16 mouse cellular contexts compared by ENCODE assay signal in the genomic region with DNA sequence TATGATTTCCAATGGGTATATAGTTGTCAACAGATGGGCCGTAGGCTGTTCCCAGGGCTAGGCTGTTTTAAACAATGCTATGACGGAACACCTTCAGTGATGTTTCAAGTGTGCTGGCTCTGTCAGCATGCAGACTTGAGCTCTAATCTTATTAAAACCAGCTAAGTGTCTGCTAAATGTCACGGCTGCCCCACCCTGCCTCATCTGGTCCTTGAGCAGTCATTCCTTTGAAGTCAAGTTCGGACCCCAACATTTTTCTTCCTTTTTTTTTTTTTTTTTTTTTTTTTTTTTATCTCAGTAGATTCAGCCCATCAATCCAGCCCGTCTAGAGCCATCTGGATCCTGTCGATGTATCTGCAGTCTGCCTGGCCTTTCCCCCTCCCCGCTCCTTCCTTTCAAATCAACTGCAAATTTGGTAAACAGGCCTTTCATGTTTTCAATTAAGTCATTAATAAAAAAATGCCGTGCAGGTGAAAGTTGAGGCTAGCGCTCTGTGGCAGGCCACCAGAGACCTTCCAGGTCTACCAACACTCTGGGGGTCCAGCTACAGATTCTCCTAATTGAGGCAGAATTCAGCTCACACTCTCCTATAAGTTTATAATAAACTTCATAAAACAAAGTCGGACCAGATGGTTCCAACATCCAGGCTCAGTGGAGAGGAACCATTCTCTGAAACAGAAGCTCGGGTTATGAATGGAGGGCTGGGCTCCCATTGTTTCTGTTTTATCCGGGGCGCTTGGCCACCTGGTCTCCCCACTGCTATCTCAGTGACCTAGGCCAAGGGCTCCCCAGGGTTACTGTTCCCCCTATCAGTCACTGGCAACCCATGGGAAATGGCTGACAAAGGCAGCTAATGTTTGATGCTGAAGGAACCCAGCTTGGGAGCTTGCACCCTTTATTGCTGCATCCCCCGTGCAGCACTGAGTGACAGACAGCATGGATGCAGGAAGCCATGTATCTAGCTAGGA. TPM values are rescaled to one million over a fixed set of nuclear protein-coding genes. Genes with fewer than 3 reads are reported as not detected.
A peak's percentile ranks its signal among the peaks of the same experiment; 100 is the strongest.
DNase-seq lines count a peak whose midpoint lies in the region; ATAC-seq and TF ChIP-seq lines count a peak whose summit lies in the region.
"Had no signal": no experiment of that assay in that cellular context is flagged by ENCODE, and none has a peak within 500 bp of the region (broad histone marks: within the 10 kb centered on the region; RNA-seq: fewer than 3 reads in every experiment).

No protein-coding gene starts in this region.

- no peak overlapping the region for H3K27ac ChIP-seq in midbrain, embryonic 12.5 days (replicated peaks)
- no peak overlapping the region for H3K27ac ChIP-seq in midbrain, postnatal 0 days (ENCODE audit: low read depth, low read length)
- H3K27ac ChIP-seq in hindbrain, postnatal 0 days, result 0 out of 2 replicates have a peak overlapping the region, but pooled peaks have one; percentile 7
- no peak overlapping the region for H3K27ac ChIP-seq in liver, postnatal 0 days (ENCODE audit: low read depth)
- H3K27ac ChIP-seq: embryonic facial prominence, embryonic 15.5 days had no signal

- H3K36me3 ChIP-seq in midbrain, embryonic 12.5 days, result no peaks in the 10 kb centered on the region
- no peaks in the 10 kb centered on the region for H3K36me3 ChIP-seq in midbrain, postnatal 0 days (ENCODE audit: insufficient read depth, low read length)
- no peaks in the 10 kb centered on the region for H3K36me3 ChIP-seq in hindbrain, postnatal 0 days (ENCODE audit: insufficient read depth, low read length)
- H3K36me3 ChIP-seq in liver, postnatal 0 days (replicated peaks; ENCODE audit: insufficient read depth, low read length), result no peaks in the 10 kb centered on the region
- H3K36me3 ChIP-seq: embryonic facial prominence, embryonic 15.5 days; G1E; heart, embryonic 12.5 days had no signal

- H3K4me1 ChIP-seq in midbrain, embryonic 12.5 days, result peaks cover 7% of the 10 kb centered on the region
- no peaks in the 10 kb centered on the region for H3K4me1 ChIP-seq in midbrain, postnatal 0 days (ENCODE audit: insufficient read depth, low read length)
- peaks cover 17% of the 10 kb centered on the region for H3K4me1 ChIP-seq in hindbrain, postnatal 0 days (ENCODE audit: insufficient read depth, low read length)
- no peaks in the 10 kb centered on the region for H3K4me1 ChIP-seq in liver, postnatal 0 days (ENCODE audit: insufficient read depth)

- H3K4me3 ChIP-seq in midbrain, embryonic 12.5 days, result no peak overlapping the region
- H3K4me3 ChIP-seq in midbrain, postnatal 0 days (ENCODE audit: low read depth, low read length), result no peak overlapping the region
- H3K4me3 ChIP-seq in hindbrain, postnatal 0 days (ENCODE audit: low read length), result no peak overlapping the region
- no peak overlapping the region for H3K4me3 ChIP-seq in liver, postnatal 0 days (ENCODE audit: low read depth, low read length)
- H3K4me3 ChIP-seq: embryonic facial prominence, embryonic 15.5 days; heart, embryonic 12.5 days had no signal

- DNase-seq in adrenal gland, adult 8-10 months, result peak; percentile 38
- no peak for DNase-seq in adrenal gland, postnatal 4 days (ENCODE audit: low spot score in 2 of 2)
- no peak for DNase-seq in midbrain, postnatal 0 days (ENCODE audit: low spot score)
- no peak for DNase-seq in hindbrain, postnatal 0 days (ENCODE audit: low spot score)
- DNase-seq in kidney, postnatal 36 days, result no peak
- DNase-seq in liver, postnatal 0 days, result no peak
- no peak for DNase-seq in left cerebral cortex, adult 18-20 months (ENCODE audit: low spot score in 2 of 2)
- DNase-seq: cerebellum, adult 8-10 months; kidney, postnatal 25 days had no signal

- no peaks in the 10 kb centered on the region for H3K9me3 ChIP-seq in midbrain, embryonic 12.5 days
- H3K9me3 ChIP-seq in midbrain, postnatal 0 days (ENCODE audit: low read length), result no peaks in the 10 kb centered on the region
- H3K9me3 ChIP-seq in hindbrain, postnatal 0 days (ENCODE audit: low read length), result no peaks in the 10 kb centered on the region
- H3K9me3 ChIP-seq in liver, postnatal 0 days (ENCODE audit: low read length), result no peaks in the 10 kb centered on the region
- H3K9me3 ChIP-seq: embryonic facial prominence, embryonic 15.5 days; heart, embryonic 12.5 days had no signal

- ATAC-seq in midbrain, embryonic 12.5 days (ENCODE audit: low FRiP score, low read depth), result peak; percentile 30; the same call in 1 of the 2 replicates
- no peak for ATAC-seq in midbrain, postnatal 0 days (ENCODE audit: low FRiP score)
- ATAC-seq in hindbrain, postnatal 0 days, result no peak
- ATAC-seq in liver, postnatal 0 days, result no peak
- ATAC-seq: lung, postnatal 0 days had no signal

- TF ChIP-seq CTCF in midbrain, postnatal 0 days (IDR thresholded peaks at IDR 0.05), result no peak
- no peak for TF ChIP-seq CTCF in hindbrain, postnatal 0 days (IDR thresholded peaks at IDR 0.05; ENCODE audit: low read depth)
- TF ChIP-seq CTCF in liver, postnatal 0 days (IDR thresholded peaks at IDR 0.05; ENCODE audit: low read depth), result no peak

- peaks cover 6% of the 10 kb centered on the region for H3K27me3 ChIP-seq in midbrain, embryonic 12.5 days
- H3K27me3 ChIP-seq in midbrain, postnatal 0 days (ENCODE audit: insufficient read depth, low read length), result no peaks in the 10 kb centered on the region
- H3K27me3 ChIP-seq in hindbrain, postnatal 0 days (ENCODE audit: insufficient read depth, low read length), result no peaks in the 10 kb centered on the region
- no peaks in the 10 kb centered on the region for H3K27me3 ChIP-seq in liver, postnatal 0 days (ENCODE audit: insufficient read depth, low read length)
- H3K27me3 ChIP-seq: embryonic facial prominence, embryonic 15.5 days; heart, embryonic 12.5 days had no signal

- no peak for TF ChIP-seq EP300 in liver, postnatal 0 days (IDR thresholded peaks at IDR 0.05; ENCODE audit: low read depth)

- WGBS in midbrain, embryonic 12.5 days, result 38% methylated on average over 14 of the region's 14 CpGs
- 40% methylated on average over 14 of the region's 14 CpGs for WGBS in midbrain, postnatal 0 days
- 30% methylated on average over 14 of the region's 14 CpGs for WGBS in hindbrain, postnatal 0 days
- whole genome bisulfite sequencing in liver, postnatal 0 days (ENCODE audit: insufficient replicate concordance), result 63% methylated on average over 14 of the region's 14 CpGs

- H3K9ac ChIP-seq in midbrain, embryonic 12.5 days (replicated peaks), result no peak overlapping the region
- H3K9ac ChIP-seq in midbrain, postnatal 0 days (replicated peaks; ENCODE audit: low read length, poor library complexity, severe bottlenecking), result no peak overlapping the region
- H3K9ac ChIP-seq in hindbrain, postnatal 0 days (replicated peaks; ENCODE audit: low read length), result no peak overlapping the region
- H3K9ac ChIP-seq in liver, postnatal 0 days (replicated peaks), result no peak overlapping the region
- H3K9ac ChIP-seq: embryonic facial prominence, embryonic 15.5 days; heart, embryonic 12.5 days had no signal

- H3K4me2 ChIP-seq in midbrain, embryonic 12.5 days (replicated peaks), result no peak overlapping the region
- H3K4me2 ChIP-seq in midbrain, postnatal 0 days (ENCODE audit: low read depth, low read length, poor library complexity, severe bottlenecking), result no peak overlapping the region
- no peak overlapping the region for H3K4me2 ChIP-seq in hindbrain, postnatal 0 days (ENCODE audit: low read depth, low read length)
- no peak overlapping the region for H3K4me2 ChIP-seq in liver, postnatal 0 days (ENCODE audit: low read depth, low read length)
- H3K4me2 ChIP-seq: embryonic facial prominence, embryonic 15.5 days; heart, embryonic 12.5 days had no signal

RNA-seq across cellular contexts. Expression of gene Gjb5, which starts 56.3 kb away (rescaled TPM):
- under 1 TPM in 3 of 4 experiments, not detected in 1; 0.18 to 0.38 (median 0.21) TPM for total RNA-seq in adrenal gland, adult 8-10 months (2022)
- 1 to 10 TPM in 1 of 2 experiments, under 1 TPM in 1; 0.65 to 1.1 TPM for total RNA-seq in adrenal gland, postnatal 4 days (2021)
- 0.17 TPM in 2 replicates for polyA plus RNA-seq in midbrain, embryonic 12.5 days (2016; fragmentation: Nextera tagmentation; extraction: Ambion mirVana)
- 0.33 and 0.49 TPM in 2 replicates for total RNA-seq in midbrain, postnatal 0 days (2014; rRNA removed)
- 0.18 and 0.35 TPM in 2 replicates for polyA plus RNA-seq in midbrain, postnatal 0 days (2015; fragmentation: Nextera tagmentation; extraction: Ambion mirVana)
- 0.40 and 0.73 TPM in 2 replicates for total RNA-seq in hindbrain, postnatal 0 days (2014; rRNA removed)
- polyA plus RNA-seq in hindbrain, postnatal 0 days (2015; fragmentation: Nextera tagmentation; extraction: Ambion mirVana), result 0.51 and 0.57 TPM in 2 replicates
- polyA plus RNA-seq in liver, postnatal 0 days (2015; fragmentation: Nextera tagmentation; extraction: Ambion mirVana), result 0.06 and 0.14 TPM in 2 replicates
- not detected for total RNA-seq in left cerebral cortex, adult 18-20 months (2021)
- total RNA-seq: gastrocnemius, adult 18-20 months; left cerebral cortex, postnatal 36 days had no signal
- polyA plus RNA-seq: G1E had no signal
